Mouse (Mus musculus): ENCODE measurements around the gene Htra2. TPM values are rescaled to one million over a fixed set of nuclear protein-coding genes. Genes with fewer than 3 reads are reported as not detected.

Htra2 gene
- 58.4 TPM for polyA plus RNA-seq (2015; fragmentation: Illumina TruSeq; extraction: RNeasy Lipid Tissue Mini Kit (QIAGEN cat#74804); ENCODE audit: insufficient read depth, low replicate concordance)

DNA sequence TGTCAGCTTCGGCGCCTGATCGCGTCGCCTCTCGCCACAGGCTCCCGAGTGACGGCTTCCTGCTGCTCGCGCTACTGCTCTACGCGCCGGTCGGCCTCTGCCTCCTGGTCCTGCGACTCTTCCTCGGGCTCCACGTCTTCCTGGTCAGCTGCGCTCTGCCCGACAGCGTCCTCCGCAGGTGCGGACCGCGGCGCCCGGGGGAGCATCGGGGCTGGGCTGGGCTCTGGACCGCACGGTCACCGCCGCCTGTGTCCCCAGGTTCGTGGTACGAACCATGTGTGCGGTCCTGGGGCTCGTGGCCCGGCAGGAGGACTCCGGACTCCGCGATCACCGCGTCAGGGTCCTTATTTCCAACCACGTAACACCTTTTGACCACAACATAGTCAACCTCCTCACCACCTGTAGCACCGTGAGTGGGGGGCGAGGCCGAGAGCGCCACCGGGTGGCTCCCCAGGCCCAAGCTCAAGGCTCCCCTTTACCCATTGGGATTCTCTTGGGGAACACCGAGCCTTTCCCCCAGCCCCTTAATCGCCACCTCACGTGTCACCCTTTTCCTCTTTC lies at the start of gene Htra2:
Gene Htra2, minus strand, starts transcription at position 403 of the 561 bp plus-strand sequence.

GRCm38 (mm10) chr6:83101316-83101687 lies 46.2 kb upstream of the Htra2 start, which contains the start of the genes Ccdc142 and Gm42688:
TSS of gene Ccdc142 (plus strand) at chr6:83101601.
TSS of gene Gm42688 (plus strand) at chr6:83101617.

DNA sequence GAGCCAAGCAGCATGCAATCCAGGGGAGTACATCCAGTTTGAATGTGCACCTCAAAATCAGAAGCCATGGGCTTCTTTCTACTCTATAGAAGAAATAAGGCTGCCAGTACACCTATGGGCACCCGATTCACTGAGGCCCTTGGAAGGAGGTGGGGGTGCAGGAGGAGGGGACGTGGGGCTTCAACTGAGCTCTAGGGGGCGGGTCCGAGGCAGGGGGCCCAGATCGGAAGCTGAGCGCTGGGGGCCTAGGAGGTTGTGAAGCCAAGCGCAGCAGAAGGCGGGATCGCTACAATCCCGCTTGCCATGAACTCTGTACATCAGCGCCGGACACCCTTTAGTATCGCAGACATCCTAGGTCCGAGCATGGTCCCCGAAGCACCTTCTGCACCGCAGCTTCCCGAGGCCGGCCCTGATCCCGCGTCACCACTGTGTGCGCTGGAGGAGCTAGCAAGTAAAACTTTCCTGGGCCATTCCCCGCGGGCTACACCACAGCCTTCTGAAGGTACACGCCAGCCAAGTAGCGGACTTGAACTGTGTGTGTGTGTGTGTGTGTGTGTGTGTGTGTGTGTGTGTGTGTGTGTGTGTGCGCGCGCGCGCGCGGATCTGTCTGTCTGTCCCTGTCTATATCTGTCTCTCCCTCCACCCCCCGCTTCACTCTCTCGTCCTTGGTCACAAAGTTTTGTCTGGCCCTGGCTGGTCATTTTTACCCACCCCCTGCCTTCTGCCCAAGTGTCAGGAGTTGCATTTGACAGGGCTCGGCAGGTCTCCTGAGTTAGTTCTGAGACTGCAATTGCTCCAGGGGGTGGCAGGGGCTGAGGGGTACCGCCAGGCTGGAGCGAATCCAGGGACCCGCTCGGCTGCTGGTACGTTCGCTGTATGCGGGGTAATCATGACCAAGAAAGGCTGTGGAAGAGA lies 31.3 kb upstream of the Htra2 start, which contains the start of gene Lbx2:
Gene Lbx2, plus strand, starts transcription at position 247 of the 915 bp plus-strand sequence.

DNA sequence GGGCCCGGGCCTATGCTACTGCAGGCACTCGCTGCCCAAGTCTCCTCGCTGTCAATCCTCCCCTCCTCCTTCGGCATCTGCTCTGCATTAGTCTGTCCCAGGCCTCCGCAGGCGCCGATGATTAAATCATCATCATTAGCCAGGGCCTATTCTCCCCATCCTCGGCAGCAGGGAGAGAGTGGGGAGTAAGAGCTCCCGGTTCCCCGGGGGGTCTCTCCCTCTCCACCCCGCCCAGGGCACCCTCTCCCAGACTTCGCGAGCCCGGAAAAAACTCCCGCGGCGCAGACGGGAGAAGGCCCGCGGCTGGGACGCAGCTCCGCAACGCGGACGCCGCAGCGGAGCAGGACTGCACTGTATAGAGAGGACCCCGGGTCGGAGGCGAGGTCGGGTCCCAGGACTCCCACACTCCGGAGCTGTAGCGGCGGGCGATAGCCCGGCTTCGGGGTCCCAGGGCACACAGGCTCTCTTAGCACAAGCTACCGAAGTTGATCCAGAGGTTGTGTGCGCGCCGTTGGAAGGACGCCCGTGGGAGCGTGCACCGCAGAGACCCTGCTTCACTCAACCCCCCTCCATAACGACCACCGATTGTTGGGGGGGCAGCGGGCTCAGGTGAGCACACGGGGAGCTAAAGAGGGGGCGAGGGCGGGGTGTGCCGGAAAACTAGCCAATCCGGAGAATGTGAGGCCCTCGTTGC lies 22.7 kb upstream of the Htra2 start, which contains the start of gene Pcgf1:
Gene Pcgf1, plus strand, starts transcription at position 240 of the 694 bp plus-strand sequence.

GRCm38 (mm10) chr6:83070247-83070310 lies 15.0 kb upstream of the Htra2 start, which contains the start of gene Tlx2:
TSS of gene Tlx2 (minus strand) at chr6:83070293.

GRCm38 (mm10) chr6:83057790-83058189 lies 2.7 kb upstream of the Htra2 start, which contains the start of gene Dqx1:
TSS of gene Dqx1 (plus strand) at chr6:83057844.

DNA sequence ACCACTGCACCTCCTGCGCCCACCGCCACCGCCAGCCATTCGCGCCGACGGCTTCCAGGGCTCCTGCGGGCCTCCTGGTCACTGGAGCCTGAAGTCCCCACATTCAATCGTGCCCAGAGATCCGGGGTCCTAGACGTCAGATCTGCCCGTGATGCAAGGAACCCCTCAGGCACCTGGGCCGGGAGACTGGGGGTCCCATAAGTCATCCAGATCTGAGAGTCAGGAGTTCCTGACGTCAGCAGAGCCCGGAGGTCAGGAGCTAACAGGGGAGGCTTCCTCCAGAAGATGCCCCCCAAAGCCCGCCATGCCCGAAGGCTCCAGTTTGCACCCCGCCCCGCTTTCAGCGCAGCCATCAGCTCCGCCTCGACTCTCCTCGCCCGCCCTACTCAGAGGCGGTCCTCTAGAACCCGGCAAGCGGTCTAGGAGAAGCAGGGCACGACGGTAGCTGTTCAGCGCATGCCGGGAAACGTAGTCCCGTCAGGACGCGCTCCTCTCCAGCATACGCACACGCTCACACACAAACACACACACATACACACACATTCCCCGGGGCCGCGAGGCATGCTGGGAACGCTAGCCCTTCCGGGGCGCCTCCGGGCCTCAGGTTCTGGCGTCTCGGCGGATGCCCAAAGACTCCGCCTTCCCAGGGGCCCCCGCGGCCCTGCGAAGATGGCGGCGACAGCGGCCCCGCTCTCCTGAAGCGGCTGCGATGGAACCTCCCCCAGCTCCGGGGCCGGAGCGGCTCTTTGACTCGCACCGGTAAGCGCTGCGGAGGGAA lies 810 bp downstream of the Htra2 start, which contains the start of gene Aup1:
Gene Aup1, plus strand, starts transcription at position 448 of the 778 bp plus-strand sequence.

DNA sequence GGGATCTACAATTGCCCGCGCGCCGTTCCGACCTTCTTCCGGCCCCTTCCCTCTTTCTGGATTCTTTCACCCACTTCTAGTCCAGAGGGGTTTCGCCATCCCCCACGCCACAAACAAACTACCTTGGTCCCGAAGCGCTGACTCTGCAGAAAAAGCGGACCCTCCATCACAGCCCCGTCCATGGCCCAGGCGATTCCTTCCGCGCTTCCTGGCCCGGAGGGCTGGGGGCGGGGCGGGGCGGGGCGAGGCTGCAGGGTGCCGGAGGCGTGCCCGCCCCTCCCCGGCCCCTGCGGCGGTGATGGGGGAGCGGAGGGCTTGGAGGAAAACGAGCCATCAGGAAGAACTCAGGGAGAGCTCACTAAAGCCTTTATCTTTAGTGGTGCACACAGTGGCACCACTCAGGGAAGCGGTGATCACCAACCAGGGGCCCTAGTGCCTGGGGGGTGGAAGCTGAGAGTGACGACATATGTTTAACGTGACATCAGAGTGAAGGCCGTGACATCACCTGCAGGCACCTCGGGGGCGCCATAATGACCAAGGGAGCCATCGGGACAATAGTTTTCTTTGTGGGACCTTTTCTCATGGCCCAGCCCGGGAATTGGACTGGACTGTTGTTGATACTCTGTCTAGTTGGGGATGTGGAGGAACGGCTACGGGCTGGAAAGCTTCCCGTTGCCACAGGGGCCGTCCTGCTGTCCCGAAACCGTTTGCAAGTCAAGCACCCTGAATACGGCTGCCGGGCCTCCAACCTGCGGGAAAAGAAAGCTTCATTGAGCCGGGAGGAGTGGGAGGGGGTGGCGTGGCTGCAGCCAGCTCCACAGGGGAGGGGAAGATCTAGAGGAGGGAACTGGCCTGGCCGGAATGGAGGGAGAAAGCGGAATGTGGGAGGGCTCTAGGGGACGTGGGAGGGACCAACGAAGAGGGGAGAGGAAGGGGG lies 21.6 kb downstream of the Htra2 start, which contains the start of the genes Dok1 and Loxl3:
Gene Dok1, minus strand, starts transcription at position 223 of the 937 bp plus-strand sequence.
Gene Loxl3, plus strand, starts transcription at position 925 of the 937 bp plus-strand sequence.

Other genes with a start within 250 kb of the Htra2 start
- 2.3 TPM for gene Sema4f, start 115.5 kb downstream of the Htra2 start, polyA plus RNA-seq (2015; fragmentation: Illumina TruSeq; extraction: RNeasy Lipid Tissue Mini Kit (QIAGEN cat#74804); ENCODE audit: insufficient read depth, low replicate concordance)
- 0.52 TPM for gene M1ap, start 108.4 kb downstream of the Htra2 start, polyA plus RNA-seq (2015; fragmentation: Illumina TruSeq; extraction: RNeasy Lipid Tissue Mini Kit (QIAGEN cat#74804); ENCODE audit: insufficient read depth, low replicate concordance)
- 13.5 TPM for gene Dok1, start 21.8 kb downstream of the Htra2 start, polyA plus RNA-seq (2015; fragmentation: Illumina TruSeq; extraction: RNeasy Lipid Tissue Mini Kit (QIAGEN cat#74804); ENCODE audit: insufficient read depth, low replicate concordance)
- gene Loxl3, start 21.1 kb downstream of the Htra2 start, polyA plus RNA-seq (2015; fragmentation: Illumina TruSeq; extraction: RNeasy Lipid Tissue Mini Kit (QIAGEN cat#74804); ENCODE audit: insufficient read depth, low replicate concordance), result 6.8 TPM
- 155 TPM for gene Aup1, start 752 bp downstream of the Htra2 start, polyA plus RNA-seq (2015; fragmentation: Illumina TruSeq; extraction: RNeasy Lipid Tissue Mini Kit (QIAGEN cat#74804); ENCODE audit: insufficient read depth, low replicate concordance)
- 3.4 TPM for gene Dqx1, start 2.6 kb upstream of the Htra2 start, polyA plus RNA-seq (2015; fragmentation: Illumina TruSeq; extraction: RNeasy Lipid Tissue Mini Kit (QIAGEN cat#74804); ENCODE audit: insufficient read depth, low replicate concordance)
- gene Tlx2, start 15.0 kb upstream of the Htra2 start, polyA plus RNA-seq (2015; fragmentation: Illumina TruSeq; extraction: RNeasy Lipid Tissue Mini Kit (QIAGEN cat#74804); ENCODE audit: insufficient read depth, low replicate concordance), result not detected
- gene Pcgf1, start 22.6 kb upstream of the Htra2 start, polyA plus RNA-seq (2015; fragmentation: Illumina TruSeq; extraction: RNeasy Lipid Tissue Mini Kit (QIAGEN cat#74804); ENCODE audit: insufficient read depth, low replicate concordance), result 20.7 TPM
- not detected for gene Lbx2, start 31.1 kb upstream of the Htra2 start, polyA plus RNA-seq (2015; fragmentation: Illumina TruSeq; extraction: RNeasy Lipid Tissue Mini Kit (QIAGEN cat#74804); ENCODE audit: insufficient read depth, low replicate concordance)
- 0.48 TPM for gene Ccdc142, start 46.3 kb upstream of the Htra2 start, polyA plus RNA-seq (2015; fragmentation: Illumina TruSeq; extraction: RNeasy Lipid Tissue Mini Kit (QIAGEN cat#74804); ENCODE audit: insufficient read depth, low replicate concordance)
- gene Gm42688, start 46.3 kb upstream of the Htra2 start, polyA plus RNA-seq (2015; fragmentation: Illumina TruSeq; extraction: RNeasy Lipid Tissue Mini Kit (QIAGEN cat#74804); ENCODE audit: insufficient read depth, low replicate concordance), result 4.8 TPM
- 19.2 TPM for gene Mrpl53, start 53.8 kb upstream of the Htra2 start, polyA plus RNA-seq (2015; fragmentation: Illumina TruSeq; extraction: RNeasy Lipid Tissue Mini Kit (QIAGEN cat#74804); ENCODE audit: insufficient read depth, low replicate concordance)
- 22.9 TPM for gene Mogs, start 60.2 kb upstream of the Htra2 start, polyA plus RNA-seq (2015; fragmentation: Illumina TruSeq; extraction: RNeasy Lipid Tissue Mini Kit (QIAGEN cat#74804); ENCODE audit: insufficient read depth, low replicate concordance)
- 27.1 TPM for gene Wbp1, start 66.3 kb upstream of the Htra2 start, polyA plus RNA-seq (2015; fragmentation: Illumina TruSeq; extraction: RNeasy Lipid Tissue Mini Kit (QIAGEN cat#74804); ENCODE audit: insufficient read depth, low replicate concordance)
- 7.5 TPM for gene Ino80b, start 70.2 kb upstream of the Htra2 start, polyA plus RNA-seq (2015; fragmentation: Illumina TruSeq; extraction: RNeasy Lipid Tissue Mini Kit (QIAGEN cat#74804); ENCODE audit: insufficient read depth, low replicate concordance)
- 0.52 TPM for gene Rtkn, start 80.2 kb upstream of the Htra2 start, polyA plus RNA-seq (2015; fragmentation: Illumina TruSeq; extraction: RNeasy Lipid Tissue Mini Kit (QIAGEN cat#74804); ENCODE audit: insufficient read depth, low replicate concordance)
- gene Wdr54, start 101.1 kb upstream of the Htra2 start, polyA plus RNA-seq (2015; fragmentation: Illumina TruSeq; extraction: RNeasy Lipid Tissue Mini Kit (QIAGEN cat#74804); ENCODE audit: insufficient read depth, low replicate concordance), result 0.14 TPM
- not detected for gene 1700003E16Rik, start 101.1 kb upstream of the Htra2 start, polyA plus RNA-seq (2015; fragmentation: Illumina TruSeq; extraction: RNeasy Lipid Tissue Mini Kit (QIAGEN cat#74804); ENCODE audit: insufficient read depth, low replicate concordance)
- 39.1 TPM for gene Dctn1, start 110.6 kb upstream of the Htra2 start, polyA plus RNA-seq (2015; fragmentation: Illumina TruSeq; extraction: RNeasy Lipid Tissue Mini Kit (QIAGEN cat#74804); ENCODE audit: insufficient read depth, low replicate concordance)
- gene Slc4a5, start 164.6 kb upstream of the Htra2 start, polyA plus RNA-seq (2015; fragmentation: Illumina TruSeq; extraction: RNeasy Lipid Tissue Mini Kit (QIAGEN cat#74804); ENCODE audit: insufficient read depth, low replicate concordance), result not detected